In the genomic region with DNA sequence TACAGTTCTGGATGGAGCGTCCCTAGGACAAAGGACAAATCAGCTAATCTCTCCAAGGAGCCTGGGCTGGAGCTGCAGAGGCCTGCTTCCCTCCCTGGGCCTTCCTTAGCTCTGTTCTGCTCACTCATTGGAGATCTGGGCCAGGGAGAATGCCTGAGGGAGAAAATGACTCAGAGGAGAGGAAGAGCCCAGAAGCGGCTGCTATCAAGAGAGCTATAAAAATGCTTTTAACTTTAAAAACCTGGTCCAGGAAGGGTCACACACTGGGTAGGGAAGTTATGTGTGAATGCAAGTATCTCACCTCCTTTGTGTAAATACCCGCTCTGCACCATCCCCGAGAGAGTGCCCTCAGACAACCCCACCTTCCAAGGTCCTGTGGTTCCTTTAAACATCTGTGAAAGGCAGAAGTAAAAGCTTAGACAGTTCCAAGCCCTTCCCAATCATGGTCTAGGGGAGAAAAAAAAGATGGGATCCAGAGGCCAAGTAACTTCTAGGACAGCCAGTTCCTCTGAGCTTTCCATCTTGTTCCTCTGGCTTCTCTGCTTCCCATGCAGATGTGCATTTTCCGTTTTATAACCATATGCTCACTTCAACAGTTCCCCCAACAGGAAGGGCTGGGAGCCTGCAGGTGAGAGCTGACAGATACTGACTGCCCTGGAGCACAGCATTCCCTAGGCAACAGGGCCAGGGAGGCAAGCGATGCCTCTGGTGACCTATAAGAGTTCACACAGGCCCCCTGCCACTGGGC, we compare ENCODE assay signal across 17 mouse cellular contexts. TPM values are rescaled to one million over a fixed set of nuclear protein-coding genes. Genes with fewer than 3 reads are reported as not detected.
DNase-seq lines count a peak whose midpoint lies in the region; ATAC-seq lines count a peak whose summit lies in the region.
"Had no signal": no experiment of that assay in that cellular context is flagged by ENCODE, and none has a peak within 500 bp of the region (broad histone marks: within the 10 kb centered on the region; RNA-seq: fewer than 3 reads in every experiment).

No protein-coding gene starts in this region.

- no peak for ATAC-seq in heart, embryonic 12.5 days (ENCODE audit: insufficient number of reproducible peaks, low FRiP score)
- no peak for ATAC-seq in heart, embryonic 13.5 days (ENCODE audit: extremely low read depth, insufficient number of reproducible peaks, low FRiP score, low TSS enrichment)
- no peak for ATAC-seq in limb, embryonic 15.5 days (ENCODE audit: insufficient number of reproducible peaks, low FRiP score, low TSS enrichment, low read depth)
- no peak for ATAC-seq in forebrain, embryonic 14.5 days
- ATAC-seq: forebrain, embryonic 16.5 days had no signal

- no peak overlapping the region for H3K4me3 ChIP-seq in heart, embryonic 12.5 days
- no peak overlapping the region for H3K4me3 ChIP-seq in embryonic facial prominence, embryonic 10.5 days
- no peak overlapping the region for H3K4me3 ChIP-seq in heart, embryonic 13.5 days
- no peak overlapping the region for H3K4me3 ChIP-seq in limb, embryonic 15.5 days
- no peak overlapping the region for H3K4me3 ChIP-seq in forebrain, embryonic 14.5 days (ENCODE audit: low read depth, low read length)
- H3K4me3 ChIP-seq: limb, embryonic 13.5 days; lung, embryonic 15.5 days; midbrain, embryonic 12.5 days had no signal

- H3K36me3 ChIP-seq in heart, embryonic 12.5 days, result no peaks in the 10 kb centered on the region
- no peaks in the 10 kb centered on the region for H3K36me3 ChIP-seq in embryonic facial prominence, embryonic 10.5 days (replicated peaks)
- no peaks in the 10 kb centered on the region for H3K36me3 ChIP-seq in heart, embryonic 13.5 days
- no peaks in the 10 kb centered on the region for H3K36me3 ChIP-seq in limb, embryonic 15.5 days
- no peaks in the 10 kb centered on the region for H3K36me3 ChIP-seq in forebrain, embryonic 14.5 days (ENCODE audit: control insufficient read depth, insufficient read depth, low read length)
- H3K36me3 ChIP-seq: limb, embryonic 13.5 days; lung, embryonic 15.5 days; midbrain, embryonic 12.5 days had no signal

- peak; percentile 96 for DNase-seq in heart, adult 11 months
- DNase-seq in embryonic facial prominence, embryonic 10.5 days (ENCODE audit: low spot score), result no peak
- DNase-seq in kidney, postnatal 25 days, result no peak
- no peak for DNase-seq in forebrain, embryonic 14.5 days (ENCODE audit: low spot score)
- DNase-seq in cerebellum, adult 8-10 months, result no peak
- DNase-seq: cerebellum, adult 9-11 months; kidney, adult 2 months; retina, postnatal 1 day; thymus, postnatal 14 days had no signal

- no peak overlapping the region; the same call in 1 of the 2 replicates for H3K9ac ChIP-seq in heart, embryonic 12.5 days
- peak overlapping the region; percentile 21; the same call in 1 of the 2 replicates for H3K9ac ChIP-seq in heart, embryonic 13.5 days
- H3K9ac ChIP-seq in limb, embryonic 15.5 days, result no peak overlapping the region
- no peak overlapping the region for H3K9ac ChIP-seq in forebrain, embryonic 14.5 days (ENCODE audit: low read length)
- H3K9ac ChIP-seq: limb, embryonic 13.5 days; lung, embryonic 15.5 days; midbrain, embryonic 12.5 days had no signal

- H3K9me3 ChIP-seq in heart, embryonic 12.5 days (replicated peaks), result no peaks in the 10 kb centered on the region
- no peaks in the 10 kb centered on the region for H3K9me3 ChIP-seq in embryonic facial prominence, embryonic 10.5 days
- H3K9me3 ChIP-seq in heart, embryonic 13.5 days, result no peaks in the 10 kb centered on the region
- no peaks in the 10 kb centered on the region for H3K9me3 ChIP-seq in limb, embryonic 15.5 days
- H3K9me3 ChIP-seq in forebrain, embryonic 14.5 days (replicated peaks; ENCODE audit: control insufficient read depth, low read length), result no peaks in the 10 kb centered on the region
- H3K9me3 ChIP-seq: limb, embryonic 13.5 days; lung, embryonic 15.5 days; midbrain, embryonic 12.5 days had no signal

- no peak overlapping the region for H3K4me2 ChIP-seq in heart, embryonic 12.5 days
- no peak overlapping the region for H3K4me2 ChIP-seq in heart, embryonic 13.5 days
- no peak overlapping the region for H3K4me2 ChIP-seq in limb, embryonic 15.5 days
- no peak overlapping the region for H3K4me2 ChIP-seq in forebrain, embryonic 14.5 days (ENCODE audit: low read length)
- H3K4me2 ChIP-seq: limb, embryonic 13.5 days; lung, embryonic 15.5 days; midbrain, embryonic 12.5 days had no signal

- no peak overlapping the region; the same call in 1 of the 2 replicates for H3K27ac ChIP-seq in heart, embryonic 12.5 days (ENCODE audit: poor library complexity, severe bottlenecking)
- H3K27ac ChIP-seq in embryonic facial prominence, embryonic 10.5 days (replicated peaks), result peak overlapping the region; percentile 71; the same call in 1 of the 2 replicates
- peak overlapping the region; percentile 26 for H3K27ac ChIP-seq in heart, embryonic 13.5 days (replicated peaks)
- H3K27ac ChIP-seq in limb, embryonic 15.5 days, result peak overlapping the region; percentile 44
- no peak overlapping the region for H3K27ac ChIP-seq in forebrain, embryonic 14.5 days (ENCODE audit: low read depth, low read length)
- H3K27ac ChIP-seq: limb, embryonic 13.5 days; lung, embryonic 15.5 days; midbrain, embryonic 12.5 days had no signal

- 53% methylated on average over 6 of the region's 6 CpGs for WGBS in heart, embryonic 12.5 days
- 71% methylated on average over 6 of the region's 6 CpGs for WGBS in embryonic facial prominence, embryonic 10.5 days
- 51% methylated on average over 6 of the region's 6 CpGs for WGBS in heart, embryonic 13.5 days
- 42% methylated on average over 6 of the region's 6 CpGs for WGBS in limb, embryonic 15.5 days
- WGBS in forebrain, embryonic 14.5 days, result 81% methylated on average over 6 of the region's 6 CpGs

- H3K4me1 ChIP-seq in heart, embryonic 12.5 days (replicated peaks), result peaks cover 23% of the 10 kb centered on the region
- H3K4me1 ChIP-seq in embryonic facial prominence, embryonic 10.5 days, result peaks cover 62% of the 10 kb centered on the region
- H3K4me1 ChIP-seq in heart, embryonic 13.5 days, result peaks cover 29% of the 10 kb centered on the region
- H3K4me1 ChIP-seq in limb, embryonic 15.5 days, result peaks cover 42% of the 10 kb centered on the region
- peaks cover 9% of the 10 kb centered on the region; the same call in 1 of the 2 replicates for H3K4me1 ChIP-seq in forebrain, embryonic 14.5 days (ENCODE audit: control insufficient read depth, insufficient read depth, low read length)

- H3K27me3 ChIP-seq in heart, embryonic 12.5 days (replicated peaks), result no peaks in the 10 kb centered on the region
- H3K27me3 ChIP-seq in embryonic facial prominence, embryonic 10.5 days (replicated peaks; ENCODE audit: low read depth, poor library complexity, severe bottlenecking), result peaks cover 30% of the 10 kb centered on the region
- H3K27me3 ChIP-seq in heart, embryonic 13.5 days (replicated peaks), result peaks cover 10% of the 10 kb centered on the region; the same call in 1 of the 2 replicates
- H3K27me3 ChIP-seq in limb, embryonic 15.5 days, result no peaks in the 10 kb centered on the region
- H3K27me3 ChIP-seq in forebrain, embryonic 14.5 days (replicated peaks; ENCODE audit: control insufficient read depth, insufficient read depth, low read length), result no peaks in the 10 kb centered on the region
- H3K27me3 ChIP-seq: limb, embryonic 13.5 days; lung, embryonic 15.5 days had no signal

RNA-seq across cellular contexts. Expression of a gene that starts 3.5 kb away (rescaled TPM):
- polyA plus RNA-seq in heart, embryonic 12.5 days (2016; fragmentation: Nextera tagmentation; extraction: Ambion mirVana), result 11.0 and 12.3 TPM in 2 replicates
- 12.7 and 15.7 TPM in 2 replicates for polyA plus RNA-seq in embryonic facial prominence, embryonic 10.5 days (2016; fragmentation: Nextera tagmentation; extraction: Ambion mirVana)
- polyA plus RNA-seq in heart, embryonic 13.5 days (2015; fragmentation: Nextera tagmentation; extraction: Ambion mirVana), result 4.0 and 6.1 TPM in 2 replicates
- 9.9 and 12.3 TPM in 2 replicates for polyA plus RNA-seq in limb, embryonic 15.5 days (2015; fragmentation: Nextera tagmentation; extraction: Ambion mirVana)
- polyA plus RNA-seq in forebrain, embryonic 14.5 days (2014; fragmentation: Nextera tagmentation; extraction: Ambion mirVana), result 16.3 and 21.5 TPM in 2 replicates

RNA-seq across cellular contexts. Expression of a gene that starts 17.5 kb away (rescaled TPM):
- polyA plus RNA-seq in heart, embryonic 12.5 days (2016; fragmentation: Nextera tagmentation; extraction: Ambion mirVana), result 33.7 and 34.2 TPM in 2 replicates
- 43.7 and 46.4 TPM in 2 replicates for polyA plus RNA-seq in embryonic facial prominence, embryonic 10.5 days (2016; fragmentation: Nextera tagmentation; extraction: Ambion mirVana)
- polyA plus RNA-seq in heart, embryonic 13.5 days (2015; fragmentation: Nextera tagmentation; extraction: Ambion mirVana), result 31.0 and 32.3 TPM in 2 replicates
- polyA plus RNA-seq in limb, embryonic 15.5 days (2015; fragmentation: Nextera tagmentation; extraction: Ambion mirVana), result 25.9 and 26.6 TPM in 2 replicates
- 95.5 and 100 TPM in 2 replicates for polyA plus RNA-seq in forebrain, embryonic 14.5 days (2014; fragmentation: Nextera tagmentation; extraction: Ambion mirVana)

RNA-seq across cellular contexts. Expression of a gene that starts 49.7 kb away (rescaled TPM):
- not detected in 2 replicates for polyA plus RNA-seq in heart, embryonic 12.5 days (2016; fragmentation: Nextera tagmentation; extraction: Ambion mirVana)
- polyA plus RNA-seq in embryonic facial prominence, embryonic 10.5 days (2016; fragmentation: Nextera tagmentation; extraction: Ambion mirVana), result 0.23 and 0.44 TPM in 2 replicates
- not detected in 2 replicates for polyA plus RNA-seq in heart, embryonic 13.5 days (2015; fragmentation: Nextera tagmentation; extraction: Ambion mirVana)
- polyA plus RNA-seq in limb, embryonic 15.5 days (2015; fragmentation: Nextera tagmentation; extraction: Ambion mirVana), result 0.09 and 0.15 TPM in 2 replicates
- not detected in 2 replicates for polyA plus RNA-seq in forebrain, embryonic 14.5 days (2014; fragmentation: Nextera tagmentation; extraction: Ambion mirVana)
- polyA plus RNA-seq: embryonic facial prominence, embryonic 11.5 days; lung, embryonic 15.5 days; midbrain, embryonic 12.5 days had no signal

Comparison
In these comparisons a context has a peak if more than half of its experiments do, and no peak if none do; other contexts are left out.
1. H3K27ac ChIP-seq: peak in embryonic facial prominence, embryonic 10.5 days (single experiment), heart, embryonic 13.5 days (single experiment) and limb, embryonic 15.5 days (single experiment); none in heart, embryonic 12.5 days (single experiment) and forebrain, embryonic 14.5 days (single experiment).